8 mouse cellular contexts compared by ENCODE assay signal in the genomic region with DNA sequence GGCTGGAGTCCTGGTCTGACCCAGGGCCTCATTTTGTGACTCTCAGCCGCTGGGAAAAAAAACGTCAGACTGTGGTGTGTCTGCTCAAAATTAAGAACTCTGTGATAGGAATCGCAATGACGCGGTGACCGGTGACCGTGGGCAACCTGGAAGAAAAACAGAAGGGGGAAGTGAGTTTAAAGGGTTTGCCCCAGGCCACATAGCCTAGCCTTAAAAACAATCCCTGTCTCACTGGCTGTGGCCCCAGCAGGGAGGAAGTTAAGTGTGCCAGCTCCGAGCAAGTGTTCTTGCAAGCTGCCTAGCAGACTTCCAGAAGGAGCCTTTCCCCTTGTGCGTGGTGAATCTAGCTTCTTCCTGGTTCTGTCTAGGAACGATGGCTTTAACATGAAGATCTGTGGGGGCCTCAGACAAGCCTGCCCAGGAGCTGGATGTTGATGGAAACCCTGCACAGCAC. TPM values are rescaled to one million over a fixed set of nuclear protein-coding genes. Genes with fewer than 3 reads are reported as not detected.
DNase-seq lines count a peak whose midpoint lies in the region; ATAC-seq and TF ChIP-seq lines count a peak whose summit lies in the region.

No protein-coding gene starts in this region.

- 25% methylated on average over 10 of the region's 10 CpGs for WGBS in lung, postnatal 0 days

- H3K27me3 ChIP-seq in lung, postnatal 0 days (replicated peaks; ENCODE audit: insufficient read depth, low read length): no peaks in the 10 kb centered on the region

- H3K4me2 ChIP-seq in lung, postnatal 0 days (replicated peaks; ENCODE audit: low read depth, low read length): peak overlapping the region; percentile 25

- no peak overlapping the region for H3K4me3 ChIP-seq in lung, postnatal 0 days (ENCODE audit: low read depth, low read length)

- H3K9ac ChIP-seq in lung, postnatal 0 days (replicated peaks; ENCODE audit: low read depth): no peak overlapping the region

- TF ChIP-seq CTCF in lung, postnatal 0 days (IDR thresholded peaks at IDR 0.05): no peak

- H3K27ac ChIP-seq in lung, postnatal 0 days (ENCODE audit: low read length): peak overlapping the region; percentile 68

- no peaks in the 10 kb centered on the region for H3K9me3 ChIP-seq in lung, postnatal 0 days (ENCODE audit: low read length)

- ATAC-seq in lung, postnatal 0 days: peak; percentile 50

- peak; percentile 11 for DNase-seq in gastrocnemius, postnatal 14 days
- DNase-seq in gastrocnemius, postnatal 25 days: no peak
- peak; percentile 5 for DNase-seq in thymus, postnatal 25 days
- no peak for DNase-seq in thymus, postnatal 36 days
- peak; percentile 7 for DNase-seq in induced T-regulatory cell, adult 2 months (ENCODE audit: low read depth)
- DNase-seq in lung, postnatal 0 days (ENCODE audit: low spot score): peak; percentile 52
- no peak for DNase-seq in Muller cell, postnatal 12 days (ENCODE audit: inconsistent ontology term)
- DNase-seq in adrenal gland, postnatal 36 days: no peak

- intact Hi-C loops in gastrocnemius, postnatal 14 days (cut with DNase I; ENCODE audit: low total_unique reads): no loop called here

- H3K36me3 ChIP-seq in lung, postnatal 0 days (ENCODE audit: insufficient read depth, low read length): no peaks in the 10 kb centered on the region

- H3K4me1 ChIP-seq in lung, postnatal 0 days (ENCODE audit: insufficient read depth, low read depth, low read length): peaks cover 7% of the 10 kb centered on the region; the same call in 1 of the 2 replicates

- TF ChIP-seq EP300 in lung, postnatal 0 days (IDR thresholded peaks at IDR 0.05): no peak

RNA-seq across cellular contexts. Expression of gene Usp6nl, which starts 49.0 kb away (rescaled TPM):
- 1 to 10 TPM; 5.7 to 7.6 TPM for total RNA-seq in gastrocnemius, postnatal 14 days (2021)
- 1 to 10 TPM; 2.9 to 3.8 TPM for total RNA-seq in gastrocnemius, postnatal 25 days (2021)
- 9.5 and 11.0 TPM in 2 replicates for polyA plus RNA-seq in lung, postnatal 0 days (2015; fragmentation: Nextera tagmentation; extraction: Ambion mirVana)
- 10 to 100 TPM; 31.6 to 33.6 TPM for total RNA-seq in adrenal gland, postnatal 36 days (2021)

Comparison
In these comparisons a context has a peak if more than half of its experiments do, and no peak if none do; other contexts are left out.
1. DNase-seq: peak in gastrocnemius, postnatal 14 days (single experiment), thymus, postnatal 25 days (single experiment), induced T-regulatory cell, adult 2 months (single experiment) and lung, postnatal 0 days (single experiment); none in gastrocnemius, postnatal 25 days (single experiment), thymus, postnatal 36 days (0 of 2), Muller cell, postnatal 12 days (single experiment) and adrenal gland, postnatal 36 days (0 of 2).